Mouse (Mus musculus): ENCODE data around the gene Cbfb. TPM values are rescaled to one million over a fixed set of nuclear protein-coding genes. Genes with fewer than 3 reads are reported as not detected.

The Cbfb gene
- polyA plus RNA-seq, 2 experiments, result 75.2 to 101 TPM

- Histone ChIP-seq H3K4me3 (replicated peaks; ENCODE audit: low read length) (no peak overlapping the region), H3K9ac (ENCODE audit: low read depth, low read length, severe bottlenecking) (no peak overlapping the region), H3K4me2 (replicated peaks; ENCODE audit: low read depth, low read length, severe bottlenecking) (no peak overlapping the region), H3K27ac (replicated peaks; ENCODE audit: low read depth, low read length) (no peak overlapping the region), H3K36me3 (ENCODE audit: control insufficient read depth, insufficient read depth, low read length) (peaks cover 13% of the 10 kb centered on the region), H3K9me3 (ENCODE audit: control insufficient read depth, low read length) (no peaks in the 10 kb centered on the region; the same call in 1 of the 2 replicates), H3K27me3 (ENCODE audit: control insufficient read depth, insufficient read depth, low read length) (peaks cover 42% of the 10 kb centered on the region), H3K4me1 (ENCODE audit: control insufficient read depth, insufficient read depth, low read length) (peaks cover 24% of the 10 kb centered on the region)
- no peak for ATAC-seq (ENCODE audit: low FRiP score, low read depth)
- no peak for TF ChIP-seq POLR2A (IDR thresholded peaks at IDR 0.05; ENCODE audit: borderline replicate concordance, extremely low read depth, insufficient read depth, insufficient read length)
- WGBS, result 72% methylated on average over 7 of the region's 7 CpGs
- no peak for DNase-seq (ENCODE audit: low spot score)
These were observed 87.0 kb downstream of the Cbfb start for GRCm38 (mm10) chr8:105257318-105258114.

DNA sequence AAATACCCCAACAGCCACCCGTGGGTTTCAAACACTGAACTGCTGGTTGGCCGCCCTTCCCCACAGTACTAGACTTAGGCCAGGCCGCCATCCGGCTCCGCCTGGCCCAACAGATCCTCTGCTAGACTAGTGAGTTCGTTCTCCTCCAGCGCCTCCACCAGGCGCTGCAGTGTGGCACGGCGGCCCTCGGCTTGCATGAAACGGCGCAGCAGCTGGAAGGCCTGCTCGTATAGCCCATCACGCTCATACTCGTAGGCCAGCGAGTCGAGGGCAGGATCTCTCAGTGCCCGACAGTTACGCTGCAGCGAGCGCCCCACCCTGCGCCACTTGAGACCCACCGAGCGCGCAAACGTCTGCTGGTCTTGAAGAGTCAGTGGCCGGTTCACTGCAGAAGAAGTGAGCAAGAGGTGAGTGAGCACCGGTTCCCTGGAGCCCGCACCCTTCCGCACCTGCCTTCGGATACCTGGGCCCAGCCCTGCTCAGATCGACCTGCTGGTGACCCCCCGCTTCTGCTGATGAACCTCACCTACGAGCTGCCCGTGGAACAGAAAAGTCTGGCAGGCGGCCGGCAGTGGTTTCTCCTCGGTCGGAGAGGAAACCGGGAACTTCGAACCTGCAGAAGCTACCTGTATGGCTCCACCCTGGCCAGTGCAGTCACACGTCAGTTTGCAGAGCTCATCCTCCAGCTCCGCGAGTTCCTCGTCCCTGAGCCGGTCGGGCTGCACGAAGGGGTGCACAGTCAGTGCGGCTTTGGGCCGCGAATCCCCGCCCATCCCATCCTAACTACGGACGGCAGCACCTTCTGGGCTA lies 88.6 kb downstream of the Cbfb start:
- H3K27ac ChIP-seq (replicated peaks; ENCODE audit: low read depth, low read length), result no peak overlapping the region
- ATAC-seq (ENCODE audit: low FRiP score, low read depth), result no peak

GRCm38 (mm10) chr8:105259721-105260320 lies 89.3 kb downstream of the Cbfb start:
- WGBS, result 5% methylated on average over 29 of the region's 30 CpGs
- peak; percentile 58 for ATAC-seq (ENCODE audit: low FRiP score, low read depth)
- H3K9ac ChIP-seq (ENCODE audit: low read depth, low read length, severe bottlenecking), result 0 out of 2 replicates have a peak overlapping the region, but pooled peaks have one; percentile 36
- no peaks in the 10 kb centered on the region; the same call in 1 of the 2 replicates for H3K9me3 ChIP-seq (ENCODE audit: control insufficient read depth, low read length)
- DNase-seq (ENCODE audit: low spot score), result peak; percentile 62
- TF ChIP-seq POLR2A (IDR thresholded peaks at IDR 0.05; ENCODE audit: borderline replicate concordance, extremely low read depth, insufficient read depth, insufficient read length), result no peak
- no peaks in the 10 kb centered on the region for H3K36me3 ChIP-seq (ENCODE audit: control insufficient read depth, insufficient read depth, low read length)
- H3K4me1 ChIP-seq (ENCODE audit: control insufficient read depth, insufficient read depth, low read length), result peaks cover 23% of the 10 kb centered on the region
- H3K4me2 ChIP-seq (replicated peaks; ENCODE audit: low read depth, low read length, severe bottlenecking), result peak overlapping the region; percentile 72
- peak overlapping the region; percentile 38 for H3K4me3 ChIP-seq (replicated peaks; ENCODE audit: low read length)
- peaks cover 59% of the 10 kb centered on the region for H3K27me3 ChIP-seq (ENCODE audit: control insufficient read depth, insufficient read depth, low read length)
- no peak overlapping the region for H3K27ac ChIP-seq (replicated peaks; ENCODE audit: low read depth, low read length)

More for the DNA sequence above, 88.6 kb downstream of the Cbfb start:
- Histone ChIP-seq H3K4me3 (replicated peaks; ENCODE audit: low read length) (peak overlapping the region; percentile 38), H3K9ac (ENCODE audit: low read depth, low read length, severe bottlenecking) (0 out of 2 replicates have a peak overlapping the region, but pooled peaks have one; percentile 36), H3K9me3 (ENCODE audit: control insufficient read depth, low read length) (no peaks in the 10 kb centered on the region; the same call in 1 of the 2 replicates), H3K36me3 (ENCODE audit: control insufficient read depth, insufficient read depth, low read length) (no peaks in the 10 kb centered on the region), H3K27me3 (ENCODE audit: control insufficient read depth, insufficient read depth, low read length) (peaks cover 55% of the 10 kb centered on the region), H3K4me1 (ENCODE audit: control insufficient read depth, insufficient read depth, low read length) (peaks cover 21% of the 10 kb centered on the region), H3K4me2 (replicated peaks; ENCODE audit: low read depth, low read length, severe bottlenecking) (peak overlapping the region; percentile 72)
- no peak for TF ChIP-seq POLR2A (IDR thresholded peaks at IDR 0.05; ENCODE audit: borderline replicate concordance, extremely low read depth, insufficient read depth, insufficient read length)
- 3% methylated on average over 55 of the region's 55 CpGs for WGBS
- no peak for DNase-seq (ENCODE audit: low spot score)

- Histone ChIP-seq H3K9me3 (ENCODE audit: control insufficient read depth, low read length) (no peaks in the 10 kb centered on the region; the same call in 1 of the 2 replicates), H3K27me3 (ENCODE audit: control insufficient read depth, insufficient read depth, low read length) (peaks cover 58% of the 10 kb centered on the region), H3K9ac (ENCODE audit: low read depth, low read length, severe bottlenecking) (no peak overlapping the region), H3K36me3 (ENCODE audit: control insufficient read depth, insufficient read depth, low read length) (no peaks in the 10 kb centered on the region), H3K4me3 (replicated peaks; ENCODE audit: low read length) (no peak overlapping the region), H3K4me1 (ENCODE audit: control insufficient read depth, insufficient read depth, low read length) (peaks cover 21% of the 10 kb centered on the region), H3K27ac (replicated peaks; ENCODE audit: low read depth, low read length) (no peak overlapping the region), H3K4me2 (replicated peaks; ENCODE audit: low read depth, low read length, severe bottlenecking) (no peak overlapping the region)
- TF ChIP-seq POLR2A (IDR thresholded peaks at IDR 0.05; ENCODE audit: borderline replicate concordance, extremely low read depth, insufficient read depth, insufficient read length), result no peak
- DNase-seq (ENCODE audit: low spot score), result no peak
- no peak for ATAC-seq (ENCODE audit: low FRiP score, low read depth)
- 64% methylated on average over 7 of the region's 7 CpGs for WGBS
These were observed 90.1 kb downstream of the Cbfb start for GRCm38 (mm10) chr8:105260371-105261099.
